Mouse (Mus musculus) cerebellum, adult 2 months (tissue): Measurements from ENCODE around the gene Slc6a13. TPM values are rescaled to one million over a fixed set of nuclear protein-coding genes. Genes with fewer than 3 reads are reported as not detected.

Experiments used
- DNase-seq, 2 experiments: peaks; one replicate each; pipeline ENCODE4 v3.0.0; 2021
- H3K27ac ChIP-seq: fragments of 200-500 bp; 2 replicates; pipeline ENCODE4 v1.5.1; 2012; ENCODE audit warnings: low read length, control low read depth, inconsistent platforms; ENCODE audit not compliant: insufficient read depth
- H3K27me3 ChIP-seq: fragments of 200-500 bp; 2 replicates; pipeline ENCODE4 v1.6.1; 2012; ENCODE audit warnings: inconsistent platforms, mild to moderate bottlenecking, low read length, moderate library complexity; ENCODE audit not compliant: control insufficient read depth, insufficient read depth
- H3K4me1 ChIP-seq: fragments of 200-500 bp; 2 replicates; pipeline ENCODE4 v1.6.1; 2011; ENCODE audit warnings: low read length; ENCODE audit not compliant: control insufficient read depth, insufficient read depth
- H3K4me3 ChIP-seq: fragments of 200-500 bp; replicated peaks from 2 replicates; pipeline ENCODE3; 2011; ENCODE audit warnings: mild to moderate bottlenecking, low read depth, low read length, control low read depth; ENCODE audit not compliant: insufficient read depth
- CTCF ChIP-seq: fragments of 200-500 bp; IDR thresholded peaks from 2 replicates; pipeline ENCODE4 v1.5.1; 2011; ENCODE audit warnings: low read depth, mild to moderate bottlenecking, control low read depth, low read length, moderate library complexity, borderline replicate concordance; ENCODE audit not compliant: insufficient read depth
- POLR2A ChIP-seq: fragments of 200-500 bp; IDR thresholded peaks from 2 replicates; pipeline ENCODE4 v1.6.1; 2011; ENCODE audit warnings: low read length, control low read depth, borderline replicate concordance; ENCODE audit not compliant: insufficient read depth
- WGBS: fragments of 180-500 bp; shearing (Covaris S2); methylation state at CpG from one replicate; pipeline ENCODE4 v1.1.7; 2018; 5-methylcytosine and 5-hydroxymethylcytosine counted together
- polyA plus RNA-seq: library from polyadenylated mRNA; depleted of rRNA; stranded (reverse); fragments of >200 nt; gene quantifications from 2 replicates; pipeline ENCODE4 v1.2.3, GENCODE M21; 2012

The Slc6a13 gene
- polyA plus RNA-seq, 1 experiment = 6.2 TPM

GRCm38 (mm10) chr6:121272075-121272800 is 27.8 kb upstream of the Slc6a13 start:
- no peak overlapping the region for H3K27ac ChIP-seq
- no peaks in the 10 kb centered on the region; the same call in 1 of the 2 replicates for H3K27me3 ChIP-seq
- peak; percentile 52 to 71 for DNase-seq
- WGBS = 16% methylated on average over 17 of the region's 17 CpGs
- no peaks in the 10 kb centered on the region for H3K4me1 ChIP-seq
- TF ChIP-seq CTCF (peak; percentile 76), POLR2A (no peak)
- peak overlapping the region; percentile 52 for H3K4me3 ChIP-seq

GRCm38 (mm10) chr6:121274356-121274755 is 25.7 kb upstream of the Slc6a13 start:
- WGBS = 87% methylated on average over 3 of the region's 3 CpGs
- peak in 1 of 2 experiments; percentile 5 for DNase-seq
- no peaks in the 10 kb centered on the region for H3K4me1 ChIP-seq
- H3K27me3 ChIP-seq = no peaks in the 10 kb centered on the region; the same call in 1 of the 2 replicates
- no peak overlapping the region for H3K4me3 ChIP-seq
- TF ChIP-seq CTCF (no peak), POLR2A (no peak)
- no peak overlapping the region for H3K27ac ChIP-seq

- no peak for DNase-seq
- WGBS = 90% methylated on average over 5 of the region's 5 CpGs
- H3K27me3 ChIP-seq = no peaks in the 10 kb centered on the region; the same call in 1 of the 2 replicates
- TF ChIP-seq CTCF = no peak
- TF ChIP-seq POLR2A = no peak
- no peaks in the 10 kb centered on the region for H3K4me1 ChIP-seq
- H3K27ac ChIP-seq = no peak overlapping the region
- no peak overlapping the region for H3K4me3 ChIP-seq
Observed at GRCm38 (mm10) chr6:121284132-121284531, 15.9 kb upstream of the Slc6a13 start.

- H3K27ac ChIP-seq = no peak overlapping the region
- no peak overlapping the region for H3K4me3 ChIP-seq
- 15% methylated on average over 7 of the region's 7 CpGs for WGBS
- TF ChIP-seq POLR2A = no peak
- no peak for TF ChIP-seq CTCF
- no peak for DNase-seq
- no peaks in the 10 kb centered on the region for H3K27me3 ChIP-seq
- H3K4me1 ChIP-seq = no peaks in the 10 kb centered on the region
Observed at GRCm38 (mm10) chr6:121299317-121299716, 710 bp upstream of the Slc6a13 start.

GRCm38 (mm10) chr6:121300504-121300903 is 477 bp downstream of the Slc6a13 start:
- Histone ChIP-seq H3K27ac (no peak overlapping the region), H3K27me3 (no peaks in the 10 kb centered on the region), H3K4me3 (no peak overlapping the region), H3K4me1 (no peaks in the 10 kb centered on the region)
- WGBS = 72% methylated on average over 9 of the region's 9 CpGs
- no peak for TF ChIP-seq CTCF
- TF ChIP-seq POLR2A = no peak
- no peak for DNase-seq

GRCm38 (mm10) chr6:121303466-121304220 is 3.6 kb downstream of the Slc6a13 start:
- Histone ChIP-seq H3K4me1 (no peaks in the 10 kb centered on the region), H3K27ac (no peak overlapping the region), H3K27me3 (no peaks in the 10 kb centered on the region), H3K4me3 (no peak overlapping the region)
- no peak for TF ChIP-seq POLR2A
- TF ChIP-seq CTCF = no peak
- 61% methylated on average over 10 of the region's 10 CpGs for WGBS
- no peak for DNase-seq

GRCm38 (mm10) chr6:121304630-121305029 is 4.6 kb downstream of the Slc6a13 start:
- 85% methylated on average over 9 of the region's 9 CpGs for WGBS
- TF ChIP-seq CTCF (no peak), POLR2A (no peak)

More at GRCm38 (mm10) chr6:121304630-121305029, 4.6 kb downstream of the Slc6a13 start:
- no peak for DNase-seq
- Histone ChIP-seq H3K4me3 (no peak overlapping the region), H3K4me1 (no peaks in the 10 kb centered on the region), H3K27me3 (no peaks in the 10 kb centered on the region), H3K27ac (no peak overlapping the region)
